Mouse (Mus musculus) testis, adult 2 months (tissue): ENCODE results near the gene Mia2.
"Not testable (repeated sequence)": the region's sequence is repeated elsewhere in the genome, so short reads cannot be mapped to it uniquely, and the experiment has no call there.

Experiments
- CTCF ChIP-seq: fragments of 200-500 bp; IDR thresholded peaks from 2 replicates; pipeline ENCODE4 v1.5.1; 2012; ENCODE audit warnings: low read depth, mild to moderate bottlenecking, inconsistent platforms, low read length, moderate library complexity; ENCODE audit not compliant: control insufficient read depth, insufficient read depth, insufficient replicate concordance
- POLR2A ChIP-seq: fragments of 200-500 bp; IDR thresholded peaks from 2 replicates; pipeline ENCODE4 v1.6.1; 2012; ENCODE audit warnings: low read depth, mild to moderate bottlenecking, inconsistent platforms, low read length, moderate library complexity; ENCODE audit not compliant: control insufficient read depth

DNA sequence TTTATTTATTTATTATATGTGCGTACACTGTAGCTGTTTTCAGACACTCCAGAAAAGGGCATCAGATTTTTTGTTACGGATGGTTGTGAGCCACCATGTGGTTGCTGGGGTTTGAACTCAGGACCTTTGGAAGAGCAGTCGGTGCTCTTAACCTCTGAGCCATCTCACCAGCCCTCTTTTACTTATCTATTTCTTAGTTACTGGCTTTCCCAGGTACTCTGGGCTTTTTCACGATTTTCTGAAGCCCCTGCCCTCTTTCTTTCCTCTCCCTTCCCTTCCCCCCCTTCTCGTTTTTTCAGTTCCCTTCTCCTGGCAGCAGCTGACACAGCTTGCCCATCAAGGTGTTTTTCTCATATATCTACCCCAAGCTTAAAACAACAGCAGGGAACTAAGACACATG, 37.4 kb upstream of the Mia2 start:
- not testable (repeated sequence) for TF ChIP-seq CTCF, POLR2A
